Mouse (Mus musculus) heart, embryonic 11.5 days (tissue): ENCODE results near the gene Myo6. TPM values are rescaled to one million over a fixed set of nuclear protein-coding genes. Genes with fewer than 3 reads are reported as not detected.

Source experiments
- polyA plus RNA-seq: library from polyadenylated mRNA; unstranded; fragments of >200 nt; fragmentation: Nextera tagmentation; extraction: Ambion mirVana; gene quantifications from 2 replicates; pipeline ENCODE4 v1.2.1, GENCODE M21; 2014

The Myo6 gene
- polyA plus RNA-seq, 1 experiment from 2014 or later = 13.9 TPM

Other genes starting within 250 kb of the Myo6 start
- gene Filip1, start 152.2 kb upstream of the Myo6 start, polyA plus RNA-seq = 17.0 and 19.8 TPM in 2 replicates
- gene Senp6, start 98.1 kb upstream of the Myo6 start, polyA plus RNA-seq = 45.3 and 52.6 TPM in 2 replicates